Mouse (Mus musculus): ENCODE data around the gene Jak2.

Gene Jak2

DNA sequence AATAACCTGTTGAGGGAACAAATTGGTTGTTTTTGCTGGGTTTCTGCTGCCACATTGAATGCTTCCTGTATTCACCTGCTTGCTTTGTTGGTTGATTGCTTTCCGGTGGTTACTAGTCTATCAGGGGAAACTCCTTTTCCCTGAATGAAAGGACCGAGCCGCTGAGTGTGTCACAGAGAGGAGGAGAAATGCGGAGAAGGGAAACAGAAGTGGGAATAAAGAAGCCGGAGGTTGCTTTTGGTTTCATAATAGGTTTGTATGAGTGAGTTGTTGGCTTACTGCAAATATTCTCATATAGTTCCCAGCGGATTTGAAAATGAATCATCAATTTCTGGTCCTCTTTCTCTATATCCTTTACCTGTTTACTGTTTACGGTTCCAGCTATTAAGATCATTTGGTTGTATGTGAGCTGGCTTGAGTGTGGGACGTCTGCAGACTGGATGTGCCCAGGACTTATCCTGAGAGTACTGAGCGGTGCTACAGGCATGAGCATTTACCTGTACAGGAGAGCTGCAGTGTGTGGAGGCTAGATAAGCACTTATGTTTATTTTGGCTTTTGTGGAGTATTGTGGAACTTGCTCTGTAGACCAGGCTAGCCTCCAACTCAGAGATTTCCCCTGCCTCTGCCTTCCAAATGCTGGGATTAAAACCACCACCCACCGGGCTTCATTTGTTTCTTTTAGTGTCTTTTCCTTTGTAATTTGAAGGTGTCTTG, 1.4 kb downstream of the Jak2 start:
- DNase-seq (ENCODE audit: low read depth, low spot score): no peak

DNA sequence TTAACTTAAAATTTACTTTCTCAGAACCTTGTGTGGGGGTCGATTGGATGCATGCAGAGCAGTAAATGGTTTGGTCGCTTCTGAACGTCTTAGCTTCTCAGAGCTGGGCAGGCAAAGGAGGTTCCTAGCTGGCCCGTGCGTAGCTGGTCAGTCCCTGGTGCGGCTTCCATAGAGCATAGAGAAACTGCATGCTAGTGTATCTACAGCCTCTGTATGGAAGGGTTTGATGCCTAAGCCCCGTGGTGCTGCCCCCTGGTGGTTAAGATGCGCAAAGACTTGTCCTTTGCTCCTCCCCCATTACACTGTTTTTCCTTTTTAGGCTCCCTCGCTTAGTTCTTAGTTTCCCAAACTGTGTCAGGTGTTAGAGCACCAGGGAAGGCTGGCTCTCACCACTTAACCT, 2.1 kb downstream of the Jak2 start:
- no peak for DNase-seq (ENCODE audit: low read depth, low spot score)

DNA sequence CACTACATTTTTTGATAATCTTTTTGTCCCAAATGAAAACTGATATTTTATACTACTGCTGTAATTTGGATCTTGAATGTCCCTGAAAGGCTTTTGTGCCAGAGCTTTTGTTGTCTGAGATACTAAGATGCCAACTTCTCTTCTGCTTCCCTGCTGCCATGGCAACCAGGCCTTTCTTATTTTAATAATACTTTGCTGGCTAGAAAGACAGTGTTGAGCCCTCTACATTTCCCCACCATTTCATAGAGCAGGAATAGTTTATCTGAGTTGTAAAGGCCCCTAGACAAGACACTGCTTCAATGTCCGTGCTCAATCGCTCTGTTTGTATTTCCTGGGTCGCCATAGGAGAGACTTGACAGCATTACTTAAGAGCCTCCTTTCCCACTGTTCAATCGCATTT, 3.0 kb downstream of the Jak2 start:
- no peak for DNase-seq (ENCODE audit: low read depth, low spot score)

DNA sequence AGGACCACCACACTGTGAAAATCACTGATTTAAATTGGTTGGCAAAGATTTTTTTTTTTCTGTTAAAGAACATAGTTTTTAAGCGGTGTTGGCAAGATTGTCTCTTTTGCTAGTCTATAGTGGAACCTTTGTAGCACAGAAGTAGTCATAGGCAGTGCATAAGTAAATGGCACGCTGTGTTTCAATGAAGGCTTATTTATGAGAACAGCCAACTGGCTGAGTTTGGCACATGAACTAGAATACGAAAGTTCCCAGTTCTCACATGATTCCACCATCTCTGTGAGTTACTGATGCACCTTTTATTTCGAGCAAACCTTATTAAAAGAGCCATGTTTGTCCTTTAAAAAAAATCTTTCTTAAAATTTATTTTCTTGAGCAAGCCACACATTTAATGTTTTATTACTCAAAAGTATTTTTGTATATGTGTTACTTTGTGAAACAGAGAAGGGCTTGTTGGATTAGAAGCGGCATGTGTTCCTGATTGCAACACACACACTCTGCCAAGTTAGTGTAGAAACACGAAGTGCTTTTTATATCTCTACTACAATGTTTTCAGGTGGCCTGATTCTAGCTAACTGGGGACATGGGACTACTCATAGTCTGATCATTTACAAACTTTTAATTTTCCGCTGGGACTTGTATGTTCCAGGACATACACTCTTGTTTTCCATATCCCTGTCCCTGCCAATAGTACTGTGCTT, 3.8 kb downstream of the Jak2 start:
- DNase-seq (ENCODE audit: low read depth, low spot score): no peak

DNA sequence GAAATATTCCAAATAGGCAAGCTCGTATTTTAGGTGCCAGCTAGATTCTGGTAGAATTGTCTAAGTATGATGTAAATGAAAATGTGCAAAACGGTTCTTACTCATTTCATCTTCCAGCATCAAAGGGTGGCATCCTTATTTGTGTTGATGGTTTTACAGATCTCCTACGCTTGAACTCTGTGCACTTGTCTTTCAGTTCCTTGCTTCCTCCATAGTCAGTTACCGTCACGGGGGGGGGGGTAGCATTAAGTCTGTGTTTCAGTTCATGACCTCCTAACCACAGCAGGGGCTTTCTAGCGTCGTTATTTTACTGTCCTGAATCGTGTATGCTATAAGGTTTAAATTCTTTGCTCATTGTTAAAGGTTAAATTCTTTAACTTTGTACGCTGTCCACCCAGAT, 10.0 kb downstream of the Jak2 start:
- no peak for DNase-seq (ENCODE audit: low read depth, low spot score)

DNA sequence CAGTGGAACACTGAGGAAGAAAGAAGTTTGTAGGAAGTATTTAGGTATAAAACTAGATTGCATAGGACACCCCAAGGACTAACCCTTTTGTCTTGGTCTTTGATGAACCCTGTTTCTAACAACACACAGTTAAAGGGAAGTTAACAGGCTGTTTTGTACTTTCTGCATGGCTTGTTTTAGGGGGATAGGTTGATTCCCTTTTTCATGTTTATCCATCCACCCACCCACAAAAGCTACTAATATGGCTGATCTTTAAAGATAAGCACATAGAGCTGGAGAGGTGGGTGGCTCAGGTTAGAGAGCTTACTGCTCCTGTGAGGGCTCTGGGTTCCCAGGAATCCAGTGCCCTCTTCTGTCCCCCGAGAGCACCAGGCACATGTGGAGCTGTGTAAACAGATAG, 11.9 kb downstream of the Jak2 start:
- DNase-seq (ENCODE audit: low read depth, low spot score): no peak

DNA sequence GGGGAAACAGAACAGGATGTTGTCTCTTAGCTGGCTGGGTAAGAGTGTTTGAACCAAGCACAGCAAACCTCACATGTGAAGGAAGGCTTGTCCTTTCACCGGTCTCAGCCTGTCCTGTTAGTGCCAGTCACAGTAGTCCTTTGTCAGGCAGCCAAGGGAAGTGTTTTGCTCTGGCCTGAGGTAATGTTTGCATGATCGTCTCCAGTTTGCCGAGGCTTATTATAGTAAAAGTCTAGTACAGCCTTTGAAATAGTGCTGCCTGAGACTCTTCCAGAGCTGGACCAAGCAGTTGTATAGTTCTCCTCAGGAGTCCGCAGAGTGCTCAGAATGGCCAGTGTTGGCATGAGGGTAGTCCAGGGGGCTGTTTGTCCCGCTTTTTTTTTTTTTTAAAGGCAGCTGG, 13.9 kb downstream of the Jak2 start:
- no peak for DNase-seq (ENCODE audit: low read depth, low spot score)

DNA sequence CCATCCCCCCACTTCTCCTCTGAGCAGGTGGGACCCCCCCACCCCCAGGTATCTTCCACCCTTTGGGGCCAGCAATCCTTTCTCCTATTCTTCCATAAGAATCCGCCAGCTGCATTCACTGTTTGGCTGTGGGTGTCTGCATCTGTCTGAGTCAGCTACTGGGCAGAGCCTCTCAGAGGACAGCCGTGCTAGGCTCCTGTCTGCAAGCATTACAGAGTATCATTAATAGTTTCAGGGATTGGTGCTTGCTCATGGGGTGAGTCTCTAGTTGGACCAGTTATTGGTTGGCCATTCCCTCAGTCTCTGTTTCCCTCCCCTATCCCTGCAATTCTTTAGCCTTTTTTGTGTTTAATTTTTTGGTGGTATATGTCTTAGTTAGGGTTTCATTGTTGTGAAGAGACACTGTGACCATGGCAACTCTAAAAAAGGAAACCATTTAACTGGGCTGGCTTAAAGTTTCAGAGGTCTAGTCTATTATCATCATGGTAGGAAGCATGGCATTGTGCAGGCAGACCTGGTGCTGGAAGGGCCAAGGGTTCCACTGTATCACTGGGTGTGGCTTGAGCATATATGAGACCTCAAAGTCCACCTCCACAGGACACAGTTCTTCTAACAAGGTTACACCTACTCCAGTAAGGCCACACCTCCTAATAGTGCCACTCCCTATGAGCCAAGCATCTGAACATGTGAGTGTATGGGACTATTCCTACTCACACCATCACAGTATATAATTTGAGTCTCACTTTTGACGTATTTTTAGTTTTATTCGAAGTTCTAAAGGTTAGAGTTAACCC, 15.6 kb downstream of the Jak2 start:
- no peak for DNase-seq (ENCODE audit: low read depth, low spot score)

DNA sequence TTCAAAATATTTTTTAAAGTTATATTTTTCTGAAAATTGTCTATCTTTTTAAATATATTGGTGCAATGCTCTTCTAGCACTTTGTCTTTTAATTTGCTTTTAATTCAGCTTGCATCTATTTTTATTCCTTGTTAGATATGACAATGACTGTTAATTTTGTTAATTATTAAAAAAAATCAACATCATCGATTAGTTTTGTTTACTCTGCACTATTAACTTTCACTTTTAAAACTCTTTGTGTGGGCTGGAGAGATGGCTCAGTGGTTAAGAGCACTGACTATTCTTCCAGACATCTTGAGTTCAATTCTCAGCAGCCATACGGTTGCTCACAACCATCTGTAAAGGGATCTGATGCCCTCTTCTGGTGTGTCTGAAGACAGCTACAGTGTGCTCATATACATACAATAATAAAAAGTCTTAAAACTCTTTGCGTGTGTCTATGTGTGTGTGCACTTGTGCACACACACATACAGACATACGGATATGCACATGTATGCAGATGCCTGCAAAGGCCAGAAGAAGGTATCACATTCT, 17.2 kb downstream of the Jak2 start:
- DNase-seq (ENCODE audit: low read depth, low spot score): no peak

DNA sequence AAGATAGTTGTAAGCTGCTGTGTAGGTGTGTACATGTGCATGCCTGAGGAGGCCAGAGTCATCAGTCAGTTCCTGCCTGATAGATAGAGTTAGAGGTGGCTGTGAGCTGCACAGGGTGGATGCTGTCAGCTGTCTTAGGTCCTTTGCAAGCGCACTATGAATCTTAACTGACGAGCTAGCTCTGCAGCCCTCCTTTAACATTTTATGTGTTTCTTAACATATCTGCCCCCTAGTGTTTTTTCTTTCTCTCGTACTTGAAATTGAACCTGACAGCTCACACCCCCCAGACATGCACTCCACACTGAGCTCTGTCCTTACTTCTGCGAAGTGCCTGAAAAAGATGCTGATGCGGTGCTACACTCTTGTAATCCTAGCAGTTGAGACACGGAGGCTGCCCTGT, 18.6 kb downstream of the Jak2 start:
- no peak for DNase-seq (ENCODE audit: low read depth, low spot score)

DNA sequence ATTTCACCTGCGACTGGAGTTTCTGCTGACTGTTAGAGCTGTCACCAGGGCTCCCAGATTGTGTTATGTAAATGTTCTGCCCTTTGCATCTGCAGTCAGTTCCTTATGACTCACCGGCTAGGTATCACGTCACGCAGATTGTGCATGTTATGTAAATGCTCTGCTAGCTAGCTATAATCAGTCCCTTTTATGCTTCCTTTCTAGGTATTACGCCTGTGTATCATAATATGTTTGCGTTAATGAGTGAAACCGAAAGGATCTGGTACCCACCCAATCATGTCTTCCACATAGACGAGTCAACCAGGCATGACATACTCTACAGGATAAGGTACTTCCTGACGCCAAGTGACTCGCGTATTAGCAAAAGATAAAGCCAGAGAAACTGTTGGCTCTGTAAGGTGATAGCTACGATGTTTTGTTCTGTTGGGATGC, 19.5 kb downstream of the Jak2 start:
- DNase-seq (ENCODE audit: low read depth, low spot score): no peak

DNA sequence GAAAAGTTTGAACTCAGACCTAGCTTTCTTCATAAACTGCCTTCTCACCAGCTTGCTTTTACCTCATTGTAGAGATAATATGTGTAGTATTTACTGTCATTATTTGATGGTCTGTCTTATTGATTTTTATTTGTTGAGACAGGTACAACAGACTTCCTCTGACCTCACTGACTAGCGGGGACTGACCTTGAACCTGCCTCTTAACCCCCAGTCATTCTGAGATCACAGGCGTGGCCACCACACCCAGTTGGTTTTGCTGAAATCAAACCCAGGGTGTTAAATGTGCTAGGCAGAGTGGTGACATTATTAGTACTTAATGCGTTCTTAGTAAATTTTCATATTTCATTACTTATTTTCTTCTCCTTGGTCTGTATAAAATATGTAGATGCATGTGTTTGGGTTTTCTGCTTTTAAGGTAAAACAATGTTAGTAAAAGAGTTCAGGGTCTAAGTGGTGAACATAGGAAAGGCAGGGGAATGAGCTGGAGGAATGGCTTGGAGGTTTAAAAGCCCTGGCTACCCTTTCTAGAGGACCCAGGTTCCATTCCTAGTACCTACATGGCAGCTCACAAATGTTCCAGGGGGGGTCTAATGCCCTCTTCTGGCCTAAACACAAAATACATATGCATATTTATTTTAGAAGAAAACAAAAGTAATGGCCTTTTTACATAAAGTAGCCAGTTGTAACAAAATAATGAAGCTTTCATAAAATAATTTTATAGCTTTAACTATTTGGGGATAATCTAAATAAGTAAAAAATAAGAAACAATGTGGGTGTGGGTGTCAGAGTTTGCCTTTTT, 20.6 kb downstream of the Jak2 start:
- no peak for DNase-seq (ENCODE audit: low read depth, low spot score)

DNA sequence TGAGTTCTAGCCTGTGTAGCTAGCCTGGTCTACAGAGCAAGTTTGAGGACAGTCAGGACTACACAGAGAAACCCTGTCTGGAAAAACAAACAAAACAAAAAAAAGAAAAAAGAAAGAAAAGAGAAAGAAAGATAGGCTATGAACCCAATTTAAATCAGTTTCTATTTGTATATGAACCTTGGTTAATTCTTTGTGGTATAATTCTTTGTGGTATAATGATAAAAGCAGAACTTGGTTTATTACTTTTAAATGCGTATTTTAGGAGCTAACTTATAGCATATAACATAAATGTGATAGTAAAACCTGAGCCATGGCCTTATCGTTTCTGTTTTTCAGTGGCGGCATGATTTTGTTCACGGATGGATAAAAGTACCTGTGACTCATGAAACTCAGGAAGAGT, 24.8 kb downstream of the Jak2 start:
- no peak for DNase-seq (ENCODE audit: low read depth, low spot score)

DNA sequence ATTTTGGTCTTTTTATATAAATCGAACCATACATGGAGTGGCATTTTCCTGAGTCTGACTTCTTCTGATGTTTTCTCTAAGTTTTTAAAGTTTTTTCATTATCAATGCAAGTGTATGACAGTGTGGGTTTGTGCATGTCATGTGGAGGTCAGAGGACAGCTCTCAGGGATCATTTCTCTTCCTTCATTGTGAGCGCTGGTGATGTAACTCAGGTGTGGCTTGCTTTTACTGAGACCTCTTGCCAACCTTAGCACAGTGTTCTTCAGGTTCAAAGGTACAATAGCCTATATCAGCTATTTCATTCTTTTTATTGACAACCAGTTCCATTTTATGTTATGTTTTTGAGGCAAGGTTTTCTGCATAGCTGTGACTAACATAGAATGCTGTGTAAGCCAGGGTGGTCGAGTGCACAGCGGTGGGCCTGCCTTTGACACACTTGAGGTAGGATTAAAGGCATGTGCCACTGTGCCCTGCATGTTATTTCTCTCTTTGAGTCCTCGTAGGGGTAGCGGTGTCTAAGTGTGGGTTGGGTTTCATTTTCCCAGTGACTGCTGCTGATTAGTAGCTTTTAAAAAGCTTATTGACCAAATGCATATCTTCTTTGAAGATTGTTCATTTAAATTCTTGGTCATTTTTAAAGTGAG, 27.4 kb downstream of the Jak2 start:
- DNase-seq (ENCODE audit: low read depth, low spot score): no peak

DNA sequence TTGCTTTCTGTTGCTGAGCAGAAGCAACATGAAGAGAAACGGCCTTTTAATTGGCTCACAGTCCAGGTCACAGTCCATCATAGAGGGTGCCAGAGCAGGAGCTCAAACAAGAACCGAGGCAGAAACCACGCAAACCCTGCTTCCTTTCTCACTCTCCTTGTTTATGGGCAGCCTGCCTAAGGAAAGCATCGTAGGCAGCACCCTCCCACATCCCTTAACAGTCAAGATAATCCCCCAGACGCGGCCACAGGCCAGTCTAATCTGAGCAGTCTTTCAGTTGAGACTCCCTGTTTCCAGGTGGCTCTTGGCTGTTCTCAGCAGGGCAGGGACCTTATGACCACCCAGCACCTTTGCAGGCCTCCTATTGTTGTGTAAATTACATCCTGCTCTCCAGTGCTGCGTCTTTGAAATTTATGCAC, 33.8 kb downstream of the Jak2 start:
- DNase-seq (ENCODE audit: low read depth, low spot score): no peak

DNA sequence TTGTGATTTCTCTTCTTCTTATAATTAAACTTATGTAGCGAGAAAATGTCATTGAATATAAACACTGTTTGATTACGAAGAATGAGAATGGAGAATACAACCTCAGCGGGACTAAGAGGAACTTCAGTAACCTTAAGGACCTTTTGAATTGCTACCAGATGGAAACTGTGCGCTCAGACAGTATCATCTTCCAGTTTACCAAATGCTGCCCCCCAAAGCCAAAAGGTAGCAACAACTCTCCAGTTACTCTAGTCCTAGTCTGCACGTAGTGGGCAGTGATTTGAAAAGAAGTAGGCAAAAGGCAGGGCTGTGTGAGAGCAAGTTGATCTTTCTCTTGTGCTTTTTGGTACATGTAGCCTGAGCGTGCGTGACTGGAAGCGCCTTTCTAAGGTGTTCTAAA, 36.2 kb downstream of the Jak2 start:
- DNase-seq (ENCODE audit: low read depth, low spot score): no peak

DNA sequence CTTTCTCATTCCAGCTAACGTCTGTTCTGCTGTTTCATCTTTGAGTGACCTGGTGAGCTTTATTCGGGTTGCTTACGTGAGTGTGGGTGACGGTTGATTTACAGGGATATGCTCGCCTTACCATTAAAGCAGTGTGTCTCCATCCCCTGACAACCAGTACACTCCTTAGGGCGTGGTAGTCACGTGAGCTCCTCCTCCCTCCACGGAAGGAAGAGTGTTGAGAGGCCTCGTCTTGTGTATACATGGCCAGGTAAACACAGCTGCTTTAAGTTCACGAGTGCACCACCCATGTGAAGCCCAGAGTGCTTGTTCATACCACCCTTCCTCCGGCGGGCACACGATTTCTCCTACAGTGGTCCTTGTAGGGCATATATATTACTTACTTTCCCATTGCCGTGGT, 39.9 kb downstream of the Jak2 start:
- no peak for DNase-seq (ENCODE audit: low read depth, low spot score)

DNA sequence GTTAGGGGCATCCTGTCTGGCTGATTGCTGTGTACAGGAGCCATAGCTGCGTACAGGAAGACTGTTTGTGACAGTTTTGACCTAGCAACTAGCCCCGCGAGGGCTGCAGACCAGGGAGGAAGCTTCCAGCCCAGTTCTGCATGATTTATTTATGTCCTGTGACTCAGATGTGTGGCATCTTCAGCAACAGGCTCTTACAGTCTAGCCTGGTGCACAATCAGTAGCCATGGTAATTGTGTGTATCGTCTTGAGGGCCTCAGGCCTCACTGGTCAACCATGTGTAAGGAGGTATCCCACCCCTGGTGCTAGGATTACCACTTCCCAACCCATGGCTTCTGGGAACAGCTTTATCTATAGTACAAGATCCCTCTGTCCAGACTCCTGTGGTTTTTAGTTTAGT, 40.9 kb downstream of the Jak2 start:
- DNase-seq (ENCODE audit: low read depth, low spot score): no peak

DNA sequence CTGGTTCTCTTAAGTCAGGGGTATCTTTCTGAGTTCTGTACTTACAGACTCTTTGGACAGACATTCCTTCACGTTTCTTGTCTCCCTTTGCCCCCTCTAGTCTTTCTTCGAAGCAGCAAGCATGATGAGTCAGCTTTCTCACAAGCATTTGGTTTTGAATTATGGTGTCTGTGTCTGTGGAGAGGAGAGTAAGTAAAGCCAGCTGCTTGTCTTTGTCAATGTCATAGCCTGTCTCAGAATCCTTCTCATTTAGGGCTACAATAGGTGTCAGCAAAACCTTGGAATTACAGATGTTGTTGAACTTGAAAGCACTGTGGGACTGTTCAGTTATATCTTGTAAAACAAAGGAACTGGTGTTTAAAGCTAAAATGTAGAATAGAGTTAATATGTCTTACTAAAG, 43.1 kb downstream of the Jak2 start:
- DNase-seq (ENCODE audit: low read depth, low spot score): no peak

DNA sequence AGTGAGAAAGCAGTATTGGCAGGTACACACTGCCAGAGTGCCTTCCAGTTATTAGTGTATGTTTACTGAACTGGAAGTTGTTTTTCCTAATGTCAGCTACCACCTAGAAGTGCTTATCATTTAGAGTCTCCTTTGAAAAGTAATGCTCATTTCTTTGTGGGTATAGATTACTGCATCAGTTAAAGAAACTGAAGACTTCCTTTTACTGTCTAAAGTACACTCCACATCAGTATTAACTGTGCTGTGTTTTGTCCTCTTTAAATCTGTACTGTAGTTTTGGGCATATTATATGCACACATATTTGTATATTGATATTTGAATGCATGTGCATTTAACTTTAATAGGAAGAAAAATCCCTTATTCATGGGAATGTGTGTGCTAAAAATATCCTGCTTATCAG, 44.5 kb downstream of the Jak2 start:
- DNase-seq (ENCODE audit: low read depth, low spot score): no peak

DNA sequence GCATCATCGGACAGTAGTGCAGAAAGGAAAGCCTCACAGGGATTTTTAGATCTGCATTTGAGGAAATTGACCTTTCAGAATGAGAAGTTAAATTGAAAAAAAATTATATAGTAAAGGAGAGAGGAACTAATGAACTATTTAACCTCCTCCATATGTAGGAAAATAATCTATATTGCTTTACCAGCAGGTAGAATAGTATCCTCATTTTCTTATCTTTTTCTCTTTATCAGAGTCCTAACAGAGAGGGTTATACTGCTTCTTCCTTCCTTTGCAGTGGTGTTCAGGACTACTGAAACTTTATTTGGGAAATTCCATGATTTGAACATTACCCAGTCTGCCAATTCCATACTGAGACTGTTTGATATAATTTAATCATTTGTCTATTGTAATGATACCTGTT, 45.7 kb downstream of the Jak2 start:
- DNase-seq (ENCODE audit: low read depth, low spot score): no peak

Data from brain, embryonic 18.5 days (tissue).